Mouse (Mus musculus) olfactory bulb, adult 2 months (tissue): ENCODE measurements around the gene Ipmk.

Experiments
- CTCF ChIP-seq: fragments of 200-500 bp; IDR thresholded peaks from 2 replicates; pipeline ENCODE4 v1.5.1; 2012; ENCODE audit warnings: low read depth, mild to moderate bottlenecking, low read length, moderate library complexity; ENCODE audit not compliant: insufficient read depth
- POLR2A ChIP-seq: fragments of 200-500 bp; IDR thresholded peaks from 2 replicates; pipeline ENCODE4 v1.6.1; 2012; ENCODE audit warnings: mild to moderate bottlenecking, low read depth, low read length, moderate library complexity; ENCODE audit not compliant: insufficient read depth

DNA sequence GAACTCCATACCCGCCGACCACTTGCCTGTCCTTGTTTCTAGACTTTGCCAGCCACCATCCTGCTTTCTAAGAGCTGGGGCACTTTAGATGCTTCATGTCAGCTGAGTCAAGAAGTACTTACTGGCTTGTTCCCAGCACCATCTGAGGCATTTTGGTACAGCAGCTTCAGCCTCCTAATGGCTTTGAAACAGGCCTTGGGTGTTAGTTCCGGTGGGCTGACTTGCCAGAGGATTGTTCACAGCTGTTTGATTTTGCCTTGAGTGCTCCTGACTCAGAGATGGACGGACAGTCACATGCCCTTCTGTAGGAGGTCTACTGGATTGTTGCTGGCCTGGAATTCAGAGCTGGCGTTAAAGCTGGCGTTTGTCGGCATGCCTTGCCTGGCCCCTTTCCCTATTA is 13.5 kb downstream of the Ipmk start:
- TF ChIP-seq POLR2A (no peak), CTCF (no peak)
